Mouse (Mus musculus): ENCODE data around the gene Tnrc6a. TPM values are rescaled to one million over a fixed set of nuclear protein-coding genes. Genes with fewer than 3 reads are reported as not detected.

The Tnrc6a gene
- polyA plus RNA-seq, 1 experiment from 2014 or later, result 47.1 TPM

DNA sequence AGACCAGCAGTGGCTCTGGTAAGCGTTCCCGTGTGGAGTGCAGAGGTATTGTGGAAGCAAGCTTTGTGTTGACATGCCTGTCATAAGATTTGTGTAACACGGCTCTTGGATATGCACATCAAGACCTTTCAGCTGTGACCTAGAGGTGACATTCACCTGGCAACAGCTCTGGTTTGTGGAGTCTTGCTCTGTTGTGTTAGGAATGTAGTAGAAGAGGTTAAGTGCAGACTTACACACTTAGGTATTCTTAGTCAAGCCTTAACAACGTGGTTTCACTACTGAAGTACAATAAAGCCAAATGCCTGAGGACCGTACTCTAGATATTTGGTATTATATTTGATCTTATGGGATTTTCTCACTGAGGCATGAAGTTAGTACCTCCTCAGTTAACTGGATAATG, 48.4 kb downstream of the Tnrc6a start:
- Histone ChIP-seq H3K4me1 (replicated peaks) (no peaks in the 10 kb centered on the region), H3K27ac (replicated peaks) (no peak overlapping the region), H3K4me2 (no peak overlapping the region), H3K36me3 (peaks cover 92% of the 10 kb centered on the region), H3K4me3 (no peak overlapping the region), H3K27me3 (no peaks in the 10 kb centered on the region), H3K9me3 (no peaks in the 10 kb centered on the region), H3K9ac (no peak overlapping the region)
- WGBS, result 95% methylated on average over 5 of the region's 5 CpGs
- no peak for ATAC-seq (ENCODE audit: low read depth)

DNA sequence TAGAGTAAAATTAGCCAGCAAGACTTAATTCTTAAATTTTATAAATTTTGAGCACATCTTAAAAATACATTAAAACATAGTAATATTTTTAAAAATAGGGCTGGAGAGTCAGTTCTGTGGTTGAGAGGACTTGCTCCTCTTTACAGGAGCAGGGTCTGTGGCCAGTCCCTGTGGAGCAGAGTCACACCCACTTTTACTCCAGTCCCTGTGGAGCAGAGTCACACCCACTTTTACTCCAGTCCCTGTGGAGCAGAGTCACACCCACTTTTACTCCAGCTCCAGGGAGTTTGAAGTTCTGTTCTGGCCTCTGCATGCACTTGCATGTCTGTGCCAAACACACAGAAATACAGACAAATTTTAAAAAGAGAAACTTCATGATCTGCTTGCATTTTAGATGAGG, 53.5 kb downstream of the Tnrc6a start:
- no peak for ATAC-seq (ENCODE audit: low read depth)
- Histone ChIP-seq H3K9ac (no peak overlapping the region), H3K27me3 (no peaks in the 10 kb centered on the region), H3K4me1 (replicated peaks) (no peaks in the 10 kb centered on the region), H3K27ac (replicated peaks) (no peak overlapping the region), H3K9me3 (no peaks in the 10 kb centered on the region), H3K36me3 (peaks cover 88% of the 10 kb centered on the region), H3K4me3 (no peak overlapping the region), H3K4me2 (no peak overlapping the region)

DNA sequence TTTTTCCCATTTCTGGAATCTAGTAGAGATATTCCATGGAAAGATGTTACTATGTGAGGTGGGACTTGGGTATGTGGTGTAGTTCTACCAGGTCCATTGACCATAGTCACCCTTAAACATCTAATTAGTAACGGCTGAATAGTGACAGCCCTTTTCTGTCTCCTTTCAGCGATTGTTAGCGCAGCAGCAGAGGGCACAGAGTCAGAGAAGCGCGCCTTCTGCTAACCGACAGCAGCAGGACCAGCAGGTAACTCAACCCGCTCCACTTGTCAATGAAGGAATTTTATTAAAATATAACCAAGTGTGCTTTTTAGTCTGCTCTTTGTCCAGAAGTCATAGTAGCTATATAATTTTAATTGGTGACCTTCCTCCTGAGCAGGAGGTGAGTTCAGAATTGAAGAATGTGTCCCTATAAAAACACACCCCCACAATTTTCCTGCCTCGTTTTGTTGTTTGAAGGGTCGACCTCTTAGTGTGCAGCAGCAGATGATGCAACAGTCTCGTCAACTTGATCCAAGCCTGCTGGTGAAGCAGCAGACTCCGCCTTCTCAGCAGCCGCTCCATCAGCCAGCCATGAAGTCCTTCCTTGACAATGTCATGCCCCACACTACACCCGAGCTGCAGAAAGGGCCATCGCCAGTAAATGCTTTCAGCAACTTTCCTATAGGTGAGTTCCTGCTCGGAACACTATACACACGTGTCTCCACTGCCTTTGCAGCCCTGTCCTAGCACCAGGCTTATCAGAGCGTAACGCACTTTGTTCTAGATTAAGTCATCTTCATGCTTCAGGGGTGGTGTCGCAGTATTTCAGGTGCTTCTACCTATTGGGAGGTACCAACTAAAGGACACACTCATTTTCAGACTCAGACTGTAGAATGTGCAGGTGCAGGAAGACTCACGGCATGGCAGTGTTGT, 58.4 kb downstream of the Tnrc6a start:
- H3K36me3 ChIP-seq, result peaks cover 93% of the 10 kb centered on the region
- no peak overlapping the region for H3K27ac ChIP-seq (replicated peaks)
- no peak overlapping the region for H3K4me3 ChIP-seq
- H3K4me2 ChIP-seq, result no peak overlapping the region
- H3K27me3 ChIP-seq, result no peaks in the 10 kb centered on the region
- no peaks in the 10 kb centered on the region for H3K4me1 ChIP-seq (replicated peaks)
- 90% methylated on average over 20 of the region's 20 CpGs for WGBS
- no peaks in the 10 kb centered on the region for H3K9me3 ChIP-seq
- H3K9ac ChIP-seq, result no peak overlapping the region
- no peak for ATAC-seq (ENCODE audit: low read depth)

DNA sequence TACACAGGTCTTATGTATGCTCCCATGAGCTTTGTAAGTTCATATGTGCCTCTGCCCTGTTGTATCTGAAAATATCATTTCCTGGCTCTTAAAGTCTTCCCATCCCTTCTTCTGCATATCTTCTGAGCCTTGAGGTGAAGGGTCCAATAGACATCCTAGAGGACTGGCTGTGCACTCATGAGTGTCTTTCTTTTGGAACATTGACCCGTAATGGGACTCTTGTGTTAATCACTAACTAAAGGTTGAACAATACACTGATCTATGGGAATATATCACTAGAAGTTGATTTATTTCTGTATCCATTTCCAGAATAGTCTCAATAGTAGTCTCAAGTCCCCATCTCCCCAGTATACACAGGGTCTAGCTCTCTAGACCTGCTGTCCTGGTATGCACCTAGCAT, 61.2 kb downstream of the Tnrc6a start:
- no peaks in the 10 kb centered on the region for H3K4me1 ChIP-seq (replicated peaks)
- no peaks in the 10 kb centered on the region for H3K27me3 ChIP-seq
- no peak for ATAC-seq (ENCODE audit: low read depth)
- no peak overlapping the region for H3K9ac ChIP-seq
- no peak overlapping the region for H3K27ac ChIP-seq (replicated peaks)
- H3K4me2 ChIP-seq, result no peak overlapping the region
- H3K36me3 ChIP-seq, result peaks cover 97% of the 10 kb centered on the region
- no peak overlapping the region for H3K4me3 ChIP-seq
- WGBS, result 88% methylated on average over 1 of the region's 1 CpGs
- no peaks in the 10 kb centered on the region for H3K9me3 ChIP-seq

DNA sequence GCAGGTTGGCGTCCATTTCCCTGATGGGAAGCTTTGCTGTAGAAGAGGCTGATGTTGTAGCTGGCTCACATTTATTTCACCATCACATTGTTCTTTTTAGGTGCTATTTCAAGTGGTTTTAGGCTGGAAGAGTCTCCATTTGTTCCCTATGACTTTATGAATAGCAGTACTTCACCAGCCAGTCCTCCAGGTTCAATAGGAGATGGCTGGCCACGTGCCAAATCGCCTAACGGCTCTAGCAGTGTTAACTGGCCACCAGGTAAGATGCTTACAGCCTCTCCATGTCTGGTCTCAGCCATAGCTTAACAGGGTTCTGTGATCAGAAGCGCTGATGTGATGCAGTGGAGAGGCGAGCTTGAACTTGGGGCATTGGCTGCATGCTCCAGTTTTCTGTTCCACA, 62.8 kb downstream of the Tnrc6a start:
- Histone ChIP-seq H3K9ac (no peak overlapping the region), H3K4me2 (no peak overlapping the region), H3K4me1 (replicated peaks) (no peaks in the 10 kb centered on the region), H3K27me3 (no peaks in the 10 kb centered on the region), H3K27ac (replicated peaks) (no peak overlapping the region), H3K4me3 (no peak overlapping the region), H3K36me3 (peaks cover 97% of the 10 kb centered on the region), H3K9me3 (no peaks in the 10 kb centered on the region)
- 89% methylated on average over 6 of the region's 6 CpGs for WGBS
- no peak for ATAC-seq (ENCODE audit: low read depth)

DNA sequence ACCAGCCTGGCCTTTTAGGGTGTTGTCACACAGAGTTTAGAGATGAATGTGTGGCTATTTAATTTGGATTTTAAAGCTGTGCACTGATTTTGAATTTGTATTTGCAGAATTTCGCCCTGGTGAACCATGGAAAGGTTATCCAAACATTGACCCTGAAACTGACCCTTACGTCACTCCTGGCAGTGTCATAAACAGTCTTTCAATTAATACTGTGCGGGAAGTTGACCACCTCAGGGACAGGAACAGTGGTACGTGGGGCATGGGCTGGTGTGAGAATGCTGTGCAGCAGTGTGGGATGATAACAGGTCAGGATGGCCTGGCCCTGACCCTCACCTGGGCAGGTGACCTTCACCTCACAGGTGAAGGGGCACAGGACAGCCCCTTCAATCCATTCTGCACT, 63.6 kb downstream of the Tnrc6a start:
- no peak overlapping the region for H3K4me2 ChIP-seq

DNA sequence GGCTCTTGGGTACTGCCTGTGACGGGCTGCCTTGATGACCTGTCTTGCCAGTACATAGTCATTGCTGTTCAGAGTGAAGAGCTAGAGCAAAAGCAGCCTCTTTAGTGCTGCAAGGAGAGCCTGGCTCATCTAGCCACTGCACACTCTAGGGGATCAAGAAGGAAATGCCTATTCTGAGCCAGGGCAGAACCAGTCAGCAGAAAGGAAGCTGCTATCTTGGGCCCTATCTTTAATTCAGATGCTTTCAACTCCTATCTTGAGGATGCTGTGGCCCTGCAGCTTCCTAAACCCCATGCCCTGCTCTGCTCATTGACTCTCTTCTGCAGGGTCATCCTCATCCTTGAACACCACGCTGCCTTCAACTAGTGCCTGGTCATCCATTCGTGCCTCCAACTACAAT, 64.8 kb downstream of the Tnrc6a start:
- no peak overlapping the region for H3K4me2 ChIP-seq
- H3K9me3 ChIP-seq, result no peaks in the 10 kb centered on the region
- no peak overlapping the region for H3K27ac ChIP-seq (replicated peaks)
- no peak overlapping the region for H3K4me3 ChIP-seq
- no peak overlapping the region for H3K9ac ChIP-seq
- ATAC-seq (ENCODE audit: low read depth), result no peak
- H3K36me3 ChIP-seq, result peaks cover 97% of the 10 kb centered on the region
- WGBS, result 87% methylated on average over 3 of the region's 3 CpGs
- no peaks in the 10 kb centered on the region for H3K27me3 ChIP-seq
- H3K4me1 ChIP-seq (replicated peaks), result no peaks in the 10 kb centered on the region

More for the DNA sequence above, 63.6 kb downstream of the Tnrc6a start:
- Histone ChIP-seq H3K27ac (replicated peaks) (no peak overlapping the region), H3K36me3 (peaks cover 97% of the 10 kb centered on the region), H3K27me3 (no peaks in the 10 kb centered on the region), H3K9me3 (no peaks in the 10 kb centered on the region), H3K4me3 (no peak overlapping the region), H3K4me1 (replicated peaks) (no peaks in the 10 kb centered on the region), H3K9ac (no peak overlapping the region)
- no peak for ATAC-seq (ENCODE audit: low read depth)
- WGBS, result 83% methylated on average over 4 of the region's 4 CpGs

DNA sequence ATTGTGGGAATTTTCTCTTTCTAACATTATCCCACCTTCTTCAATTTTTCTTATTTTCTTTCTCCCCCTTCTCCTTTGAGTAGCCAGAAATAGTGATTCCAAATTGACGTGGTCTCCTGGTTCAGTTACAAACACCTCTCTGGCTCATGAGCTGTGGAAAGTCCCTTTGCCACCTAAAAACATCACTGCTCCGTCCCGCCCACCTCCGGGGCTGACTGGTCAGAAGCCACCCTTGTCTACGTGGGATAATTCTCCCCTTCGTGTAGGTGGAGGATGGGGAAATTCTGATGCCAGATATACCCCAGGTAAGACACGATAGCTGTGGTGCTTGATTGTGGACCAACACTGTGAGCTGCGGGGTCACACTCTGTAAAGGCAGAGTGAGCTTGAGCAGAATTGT, 66.1 kb downstream of the Tnrc6a start:
- Histone ChIP-seq H3K4me1 (replicated peaks) (no peaks in the 10 kb centered on the region), H3K9ac (no peak overlapping the region), H3K27me3 (no peaks in the 10 kb centered on the region), H3K27ac (replicated peaks) (no peak overlapping the region), H3K4me3 (no peak overlapping the region), H3K9me3 (no peaks in the 10 kb centered on the region), H3K4me2 (no peak overlapping the region), H3K36me3 (peaks cover 90% of the 10 kb centered on the region)
- ATAC-seq (ENCODE audit: low read depth), result no peak
- 95% methylated on average over 8 of the region's 8 CpGs for whole genome bisulfite sequencing

DNA sequence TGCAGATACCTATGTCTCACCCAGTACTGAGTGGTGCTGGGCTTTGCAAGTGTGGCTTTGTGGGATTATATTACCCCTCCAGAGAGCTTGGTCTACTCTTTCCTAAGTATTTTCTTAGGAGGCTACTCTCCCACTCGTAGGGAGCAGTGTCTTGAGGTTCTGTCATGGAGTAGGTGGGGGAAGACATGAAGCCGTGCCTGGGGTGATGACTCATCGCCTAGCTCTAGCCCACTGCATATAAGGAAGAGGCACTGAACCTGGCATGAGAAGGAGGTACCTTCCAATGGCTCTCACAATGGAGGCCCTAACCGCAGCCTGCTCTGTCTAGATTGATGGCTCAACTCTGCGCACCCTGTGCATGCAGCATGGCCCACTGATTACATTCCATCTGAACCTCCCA, 68.0 kb downstream of the Tnrc6a start:
- no peak overlapping the region for H3K4me2 ChIP-seq
- no peaks in the 10 kb centered on the region for H3K4me1 ChIP-seq (replicated peaks)
- no peak overlapping the region for H3K4me3 ChIP-seq
- ATAC-seq (ENCODE audit: low read depth), result no peak
- H3K9ac ChIP-seq, result no peak overlapping the region
- H3K27ac ChIP-seq (replicated peaks), result no peak overlapping the region
- no peaks in the 10 kb centered on the region for H3K9me3 ChIP-seq
- no peaks in the 10 kb centered on the region for H3K27me3 ChIP-seq
- H3K36me3 ChIP-seq, result peaks cover 85% of the 10 kb centered on the region
- WGBS, result 92% methylated on average over 5 of the region's 5 CpGs

DNA sequence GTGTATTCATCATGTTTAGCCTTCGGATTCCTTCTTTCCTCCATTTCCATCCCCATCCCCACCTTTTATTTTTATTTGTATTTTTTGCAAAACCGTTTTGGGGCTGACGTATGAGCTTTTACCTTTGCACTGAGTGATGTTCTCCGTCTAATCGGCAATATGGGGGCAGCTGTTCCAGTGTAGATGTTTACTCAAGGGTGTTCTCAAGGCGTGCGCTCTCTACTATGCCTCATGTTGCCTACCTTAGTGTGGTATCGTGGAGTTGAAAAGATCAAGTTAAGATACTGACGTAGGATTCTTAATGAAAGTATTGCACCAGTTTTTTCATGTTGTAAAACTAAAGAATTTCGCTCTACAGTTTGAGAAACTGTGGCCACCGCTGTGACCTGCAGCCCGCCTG, 69.5 kb downstream of the Tnrc6a start:
- peaks cover 72% of the 10 kb centered on the region for H3K36me3 ChIP-seq
- no peaks in the 10 kb centered on the region for H3K9me3 ChIP-seq
- no peak overlapping the region for H3K27ac ChIP-seq (replicated peaks)
- no peaks in the 10 kb centered on the region for H3K27me3 ChIP-seq
- H3K4me1 ChIP-seq (replicated peaks), result no peaks in the 10 kb centered on the region
- H3K4me3 ChIP-seq, result no peak overlapping the region
- WGBS, result 95% methylated on average over 12 of the region's 12 CpGs
- H3K4me2 ChIP-seq, result no peak overlapping the region
- H3K9ac ChIP-seq, result no peak overlapping the region
- ATAC-seq (ENCODE audit: low read depth), result no peak

DNA sequence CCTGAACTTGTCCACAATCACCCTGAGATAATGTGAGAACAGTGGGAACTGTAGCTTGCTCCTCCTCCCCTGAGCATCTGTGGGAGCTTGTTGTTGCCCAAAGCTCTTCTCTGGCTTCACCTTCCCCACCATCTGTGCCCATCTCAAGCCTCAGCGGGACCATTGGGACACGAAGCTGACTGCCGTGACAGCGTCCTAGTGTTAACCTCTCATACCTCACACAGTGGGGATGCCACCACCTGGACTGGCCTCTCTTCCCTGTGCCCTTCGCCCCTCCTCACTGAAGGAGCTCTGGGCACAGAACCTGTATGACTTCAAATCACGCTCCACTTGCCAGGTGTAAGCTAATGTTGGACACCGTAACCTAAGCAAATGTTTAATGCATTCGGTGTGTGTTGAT, 71.0 kb downstream of the Tnrc6a start:
- WGBS, result 88% methylated on average over 8 of the region's 8 CpGs
- no peak overlapping the region for H3K27ac ChIP-seq (replicated peaks)
- no peak overlapping the region for H3K4me2 ChIP-seq
- no peak for ATAC-seq (ENCODE audit: low read depth)
- H3K27me3 ChIP-seq, result no peaks in the 10 kb centered on the region
- no peaks in the 10 kb centered on the region for H3K4me1 ChIP-seq (replicated peaks)
- no peaks in the 10 kb centered on the region for H3K9me3 ChIP-seq
- H3K36me3 ChIP-seq, result peaks cover 57% of the 10 kb centered on the region
- no peak overlapping the region for H3K9ac ChIP-seq
- no peak overlapping the region for H3K4me3 ChIP-seq

DNA sequence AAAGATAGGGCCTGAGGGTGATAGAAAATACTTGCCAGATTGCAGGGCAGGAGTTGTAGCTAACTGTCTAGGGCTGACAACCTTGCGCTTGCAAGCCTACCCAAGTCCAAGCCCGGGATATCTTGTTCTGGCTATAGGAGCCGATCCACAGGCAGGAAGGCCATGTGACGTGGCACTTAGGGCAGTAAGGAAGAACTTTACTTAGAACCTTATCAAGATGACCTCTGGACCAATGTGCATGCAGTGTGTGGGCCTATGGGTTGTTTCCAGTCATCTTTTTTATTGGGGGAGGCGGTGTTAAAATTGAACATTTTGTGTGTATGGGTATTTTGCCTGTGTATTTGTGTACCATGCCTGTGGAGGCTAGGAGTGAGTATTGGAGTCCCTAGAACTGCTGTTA, 72.7 kb downstream of the Tnrc6a start:
- no peaks in the 10 kb centered on the region for H3K9me3 ChIP-seq
- WGBS, result 92% methylated on average over 5 of the region's 5 CpGs
- H3K9ac ChIP-seq, result no peak overlapping the region
- no peak overlapping the region for H3K4me3 ChIP-seq
- no peaks in the 10 kb centered on the region for H3K4me1 ChIP-seq (replicated peaks)
- no peak for ATAC-seq (ENCODE audit: low read depth)
- peaks cover 40% of the 10 kb centered on the region for H3K36me3 ChIP-seq
- H3K27ac ChIP-seq (replicated peaks), result no peak overlapping the region
- H3K27me3 ChIP-seq, result no peaks in the 10 kb centered on the region
- H3K4me2 ChIP-seq, result no peak overlapping the region

DNA sequence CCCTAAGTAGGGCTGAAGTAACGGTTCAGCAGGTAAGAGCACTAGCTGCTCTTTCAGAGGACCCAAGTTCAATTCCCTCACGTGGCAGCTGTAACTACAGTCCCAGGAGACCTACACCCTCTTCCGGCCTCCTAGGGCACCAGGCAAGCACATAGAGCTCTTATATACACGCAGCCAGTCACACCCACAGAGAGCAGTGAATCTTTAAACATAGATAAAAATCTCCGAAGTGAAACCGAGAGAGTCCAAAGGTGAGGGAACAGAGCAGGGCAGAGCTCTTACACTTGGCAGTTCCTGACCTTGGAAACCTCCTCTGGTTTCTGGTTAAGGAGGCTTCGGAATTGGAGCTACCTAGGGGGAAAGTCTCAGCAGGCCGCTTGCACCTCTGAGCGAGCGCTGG, 75.0 kb downstream of the Tnrc6a start:
- ATAC-seq (ENCODE audit: low read depth), result no peak
- no peaks in the 10 kb centered on the region for H3K4me1 ChIP-seq (replicated peaks)
- no peak overlapping the region for H3K4me3 ChIP-seq
- no peaks in the 10 kb centered on the region for H3K27me3 ChIP-seq
- no peak overlapping the region for H3K9ac ChIP-seq
- no peak overlapping the region for H3K4me2 ChIP-seq
- H3K9me3 ChIP-seq, result no peaks in the 10 kb centered on the region
- no peak overlapping the region for H3K27ac ChIP-seq (replicated peaks)
- H3K36me3 ChIP-seq, result peaks cover 20% of the 10 kb centered on the region
- 81% methylated on average over 10 of the region's 10 CpGs for WGBS

All from neural tube, embryonic 13.5 days (tissue).